Mouse (Mus musculus): ENCODE data around the gene Fbxo42.

The Fbxo42 gene

DNA sequence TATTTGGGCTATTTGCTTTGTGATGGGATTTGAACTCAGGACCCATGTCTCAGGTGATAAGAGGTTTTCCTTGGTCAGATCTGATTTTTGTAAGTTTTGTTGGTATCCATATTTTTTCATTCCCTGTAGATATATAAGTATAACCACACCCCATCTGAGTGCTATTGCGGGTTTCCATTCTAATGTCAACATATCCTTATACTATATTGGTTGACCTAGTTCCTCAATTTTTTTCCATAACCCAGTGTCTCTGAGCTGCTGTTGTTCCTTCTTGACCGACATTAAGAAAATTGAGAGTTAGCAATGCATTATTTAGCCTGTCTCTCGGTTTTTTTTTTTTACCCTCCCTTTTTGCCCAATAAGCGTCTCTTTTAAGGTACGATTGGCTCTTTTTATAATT lies 75.0 kb downstream of the Fbxo42 start:
- no peak for DNase-seq

DNA sequence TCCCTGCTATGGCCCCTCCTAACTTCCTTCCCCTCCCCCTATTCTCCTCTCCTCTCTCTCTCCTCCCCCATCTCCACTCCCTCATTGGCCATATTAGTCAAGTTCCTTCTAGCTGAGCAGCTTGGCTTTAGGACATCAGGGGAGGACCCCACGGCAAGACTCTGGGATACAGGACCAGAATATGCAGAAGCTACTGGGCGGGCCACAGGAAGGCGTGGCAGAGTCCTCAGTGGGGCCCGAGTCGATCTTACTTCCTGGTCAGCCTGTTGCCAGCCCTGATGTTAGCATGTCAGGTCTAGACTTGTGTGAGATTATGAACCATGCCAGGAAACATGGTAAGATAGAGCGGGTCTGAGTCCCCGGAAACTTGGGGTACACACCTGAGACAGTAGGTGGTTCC lies 81.0 kb downstream of the Fbxo42 start:
- DNase-seq, result no peak

GRCm38 (mm10) chr4:141233196-141233595 lies 85.5 kb downstream of the Fbxo42 start:
- DNase-seq, result no peak

GRCm38 (mm10) chr4:141235537-141236111 lies 87.9 kb downstream of the Fbxo42 start:
- no peak for DNase-seq

DNA sequence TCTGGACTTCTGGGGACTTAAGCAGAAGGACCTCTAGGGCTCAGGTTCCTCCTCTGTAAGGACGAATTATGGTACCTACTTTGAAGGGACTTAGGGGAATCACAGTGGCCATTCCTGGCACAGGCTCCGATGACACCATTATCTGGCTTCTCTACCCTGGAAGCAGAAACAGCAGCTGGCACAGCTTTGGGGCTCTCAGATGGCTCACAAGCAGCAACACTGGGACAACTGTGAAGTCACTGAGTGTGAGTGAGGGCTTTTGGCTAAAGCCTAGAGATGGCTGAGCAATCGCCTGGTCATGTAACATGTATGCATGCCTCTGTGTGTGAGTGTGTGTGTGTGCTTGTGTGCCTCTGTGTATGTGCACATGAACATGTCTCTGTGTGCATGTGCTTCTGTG lies 89.1 kb downstream of the Fbxo42 start:
- no peak for DNase-seq

- no peak for DNase-seq
Observed at GRCm38 (mm10) chr4:141238492-141239387, 91.0 kb downstream of the Fbxo42 start.

GRCm38 (mm10) chr4:141239388-141240125 lies 91.8 kb downstream of the Fbxo42 start, which contains the start of gene Arhgef19:
Gene Arhgef19 (plus strand): TSS chr4:141239499.
- peak; percentile 50 for DNase-seq

DNA sequence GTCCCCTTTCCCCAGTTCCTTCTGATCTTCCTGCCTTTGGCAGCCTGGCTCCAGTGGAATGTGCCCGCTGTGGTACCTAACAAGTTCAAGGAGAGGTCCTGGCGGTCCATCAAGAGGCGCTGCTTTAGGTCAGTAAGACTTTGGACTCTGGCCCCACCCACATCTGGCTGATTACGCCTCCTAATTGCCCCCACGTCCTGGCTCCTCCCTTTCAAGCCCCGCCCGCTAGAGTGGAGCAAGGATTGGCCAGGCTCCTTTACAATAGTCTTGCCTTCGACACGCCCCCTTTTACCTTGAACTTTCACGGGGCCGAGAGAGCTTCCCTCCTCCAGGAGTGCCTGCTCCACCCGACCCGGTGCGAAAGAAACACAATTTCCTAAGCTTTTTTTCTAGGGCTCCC lies 92.9 kb downstream of the Fbxo42 start:
- no peak for DNase-seq

DNA sequence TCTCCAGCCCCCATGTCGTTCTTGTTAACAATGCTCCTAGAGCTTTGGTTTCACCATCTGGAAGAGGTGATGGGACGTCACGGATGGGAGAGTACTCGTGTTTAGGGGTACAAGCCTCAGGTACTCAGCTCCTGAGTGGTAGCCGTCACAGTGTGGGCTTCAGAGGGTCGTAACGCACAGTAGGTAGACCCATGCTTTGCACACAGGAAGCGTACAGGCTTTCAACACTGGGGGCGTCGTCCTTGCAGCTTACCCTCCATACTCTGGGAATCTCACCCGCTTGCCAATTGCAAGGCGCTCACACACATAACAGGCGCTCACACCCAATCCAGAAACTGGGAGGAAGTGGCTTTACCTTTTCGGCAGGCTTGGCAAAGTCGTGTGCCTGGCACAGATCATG lies 94.1 kb downstream of the Fbxo42 start:
- DNase-seq, result no peak

DNA sequence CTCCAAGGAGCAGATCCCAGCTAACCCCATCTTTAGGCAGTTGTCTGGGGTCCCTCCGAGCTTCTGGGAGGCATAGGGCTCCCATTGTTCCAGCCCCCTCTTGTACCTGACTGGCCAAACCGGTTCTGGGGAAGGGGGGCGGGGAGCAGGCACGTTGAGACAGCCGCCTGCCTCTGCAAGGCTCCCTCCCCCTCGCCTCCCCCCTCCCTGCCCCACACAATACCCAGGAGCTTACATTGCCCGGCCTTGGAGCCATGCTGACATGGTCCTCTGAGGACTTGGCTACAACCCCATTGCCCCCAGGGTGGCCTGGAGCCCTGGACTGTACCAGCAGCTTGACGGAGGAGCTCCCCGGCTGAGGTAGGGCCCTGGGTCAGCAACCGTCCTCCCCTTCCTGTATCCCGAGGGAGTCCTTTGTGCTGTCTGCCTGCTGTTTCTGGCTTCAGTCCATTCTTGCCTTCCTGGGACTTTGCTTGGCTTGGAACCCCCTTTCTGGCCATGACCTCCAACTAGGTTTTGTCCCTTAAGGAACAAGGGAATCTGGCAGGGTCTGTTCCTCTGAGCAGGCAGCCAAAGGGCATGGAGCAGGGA lies 95.0 kb downstream of the Fbxo42 start:
- peak; percentile 40 for DNase-seq

- no peak for DNase-seq
Observed at GRCm38 (mm10) chr4:141243636-141244035, 95.9 kb downstream of the Fbxo42 start.

DNA sequence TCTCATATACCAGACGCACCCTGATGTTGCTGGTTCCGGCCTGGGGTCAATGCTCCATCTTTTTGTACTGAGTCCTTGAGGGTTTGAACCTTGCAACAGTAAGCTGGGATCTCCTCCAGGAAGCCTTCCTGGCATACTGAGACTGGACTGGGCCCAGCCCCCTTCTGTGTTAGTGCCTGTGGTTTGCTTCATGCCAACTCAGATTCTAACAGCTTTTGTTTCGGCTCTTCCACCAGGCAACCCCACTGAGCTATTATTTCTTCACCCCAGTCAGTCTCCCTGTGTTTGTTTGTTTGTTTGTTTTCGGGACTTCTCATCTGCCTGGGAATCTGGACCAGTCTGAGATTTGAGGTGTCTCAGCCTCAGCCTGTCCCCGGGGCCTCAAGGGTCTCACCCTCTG lies 96.7 kb downstream of the Fbxo42 start:
- DNase-seq, result no peak

DNA sequence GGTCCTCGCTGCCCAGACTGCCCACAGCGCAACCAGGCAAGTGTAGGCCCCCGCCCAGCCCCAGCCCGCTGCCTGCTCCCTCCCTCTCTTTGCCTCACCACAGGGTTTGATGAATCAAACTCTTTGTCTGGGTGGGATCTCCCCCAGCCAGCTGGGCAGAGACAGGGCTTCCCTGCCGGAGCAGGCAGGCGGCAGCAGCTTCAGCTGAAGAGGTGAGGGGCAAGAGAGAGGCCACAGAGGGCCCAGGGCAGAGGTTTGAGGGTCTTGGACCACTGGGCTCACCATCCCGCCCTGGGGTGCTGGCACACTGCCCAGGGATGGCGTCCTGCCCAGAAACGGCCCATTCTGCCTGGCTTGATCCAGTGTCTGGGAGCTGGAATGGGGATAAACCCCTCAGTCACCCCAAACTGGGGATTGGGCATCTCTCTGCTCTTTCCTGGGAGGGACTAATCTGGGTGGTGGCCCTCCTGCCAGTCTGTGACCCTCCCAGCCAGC lies 97.3 kb downstream of the Fbxo42 start:
- peak; percentile 52 for DNase-seq

DNA sequence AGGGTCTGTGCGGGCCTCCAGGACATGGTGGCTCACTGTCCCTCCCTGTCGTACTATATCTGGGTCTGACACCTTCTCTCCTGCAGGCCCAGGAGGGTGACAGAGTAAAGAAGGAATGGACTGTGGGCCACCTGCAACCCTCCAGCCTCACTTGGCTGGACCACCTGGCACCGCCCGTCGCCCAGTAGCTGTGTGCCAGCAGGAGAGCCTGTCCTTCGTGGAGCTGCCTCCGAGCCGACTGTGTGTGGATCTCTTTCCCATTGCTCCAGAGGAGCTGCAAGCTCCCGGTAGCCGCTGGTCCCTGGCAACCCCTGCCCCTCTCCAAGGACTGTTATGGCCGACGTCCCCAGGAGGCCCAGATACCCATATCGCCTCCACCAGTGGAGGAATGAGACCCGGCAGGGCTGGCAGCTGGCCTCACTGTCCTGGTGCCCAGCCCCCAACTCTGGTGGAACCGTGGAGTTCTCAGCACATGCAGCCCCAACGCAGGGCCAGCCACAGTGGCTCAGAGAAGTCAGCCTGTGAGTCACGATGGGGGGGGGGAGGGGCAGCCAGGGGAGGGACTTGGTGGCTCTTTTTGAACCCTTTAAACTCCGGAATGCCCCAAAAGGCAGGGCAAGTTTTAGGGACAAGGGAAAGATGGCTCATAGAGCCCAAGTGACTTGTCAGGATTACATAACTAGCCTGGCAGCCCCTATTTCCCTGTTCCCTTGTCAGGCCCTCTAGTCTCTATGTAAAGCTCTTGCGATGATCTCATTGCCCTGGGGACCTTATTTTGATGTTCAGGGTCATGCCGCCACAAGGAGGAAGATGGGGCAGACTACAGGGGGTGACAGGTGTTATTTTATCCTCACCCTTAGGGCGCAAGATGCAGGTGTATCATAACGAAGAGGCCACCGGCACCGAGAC lies 98.6 kb downstream of the Fbxo42 start:
- DNase-seq, result no peak

DNA sequence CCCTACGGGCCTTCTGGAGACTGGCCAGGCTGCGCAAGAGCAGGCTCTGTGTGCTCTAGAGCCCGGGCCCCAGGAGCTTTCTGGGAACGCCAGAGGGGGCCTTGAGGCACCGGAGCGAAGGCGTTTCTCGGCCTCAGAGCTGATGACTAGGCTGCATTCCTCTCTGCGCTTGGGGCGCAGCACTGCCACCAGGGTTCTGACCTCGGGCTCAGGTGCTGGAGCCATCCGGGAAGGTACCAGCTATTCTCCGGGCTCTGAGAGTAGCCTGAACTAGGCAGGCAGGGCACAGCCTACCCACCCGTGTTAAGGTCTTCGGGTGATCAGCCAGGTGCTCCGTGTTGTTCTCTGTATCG lies 99.3 kb downstream of the Fbxo42 start:
- DNase-seq, result no peak

DNA sequence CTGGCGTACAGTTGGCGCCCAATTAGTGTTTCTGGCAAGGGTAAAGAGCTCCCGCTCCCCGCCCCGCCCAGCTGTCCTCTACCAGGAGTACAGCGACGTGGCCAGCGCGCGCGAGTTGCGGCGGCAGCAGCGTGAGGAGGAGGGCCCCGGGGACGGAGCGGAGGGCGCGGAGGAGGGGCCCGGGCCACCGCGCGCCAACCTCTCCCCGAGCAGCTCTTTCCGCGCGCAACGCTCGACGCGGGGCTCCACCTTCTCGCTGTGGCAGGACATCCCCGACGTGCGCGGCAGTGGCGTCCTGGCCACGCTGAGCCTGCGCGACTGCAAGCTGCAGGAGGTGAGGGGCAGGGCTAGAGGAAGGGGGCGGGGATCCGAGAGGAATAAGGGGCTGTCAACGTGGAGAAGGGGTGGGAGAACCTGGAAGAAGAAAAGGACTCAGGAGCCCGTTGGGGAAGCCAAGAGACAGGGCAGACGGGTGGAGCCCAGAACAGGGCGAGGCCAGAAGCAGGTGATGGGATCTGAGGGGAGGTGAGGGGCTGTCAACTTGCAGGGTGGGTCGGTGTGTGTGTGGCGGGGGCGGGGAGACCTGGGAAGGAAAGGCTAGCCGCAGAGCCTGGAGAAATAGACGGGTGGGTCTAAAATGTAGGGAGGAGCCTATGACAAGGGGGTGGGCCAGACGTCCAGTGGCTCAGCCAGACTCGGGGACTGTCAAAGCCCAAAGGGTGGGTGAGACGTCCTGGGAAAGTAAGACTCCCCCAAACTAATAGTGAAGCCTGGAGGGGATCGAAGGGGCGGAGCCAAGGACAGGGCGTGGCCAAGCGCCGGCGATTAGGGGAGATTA lies 100.3 kb downstream of the Fbxo42 start:
- DNase-seq, result no peak

DNA sequence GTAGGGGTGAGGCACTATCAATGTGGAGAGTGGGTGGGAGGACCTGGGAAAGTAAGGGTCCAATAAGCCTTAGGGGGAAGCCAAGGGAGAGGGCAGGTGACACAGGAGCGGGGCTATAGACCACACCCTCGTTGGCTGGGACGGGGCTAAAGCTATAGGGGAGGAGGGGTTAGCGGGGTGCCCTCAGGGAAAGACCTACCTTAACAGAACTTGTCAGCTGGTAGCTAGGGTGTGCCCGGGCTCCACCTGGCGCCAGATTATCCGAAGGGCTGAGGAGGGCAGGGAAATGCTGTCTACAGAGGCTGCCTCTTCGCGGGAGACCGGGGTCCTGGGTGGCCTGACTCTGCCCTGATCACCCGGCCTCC lies 100.9 kb downstream of the Fbxo42 start:
- DNase-seq, result no peak

- no peak for DNase-seq
Observed at GRCm38 (mm10) chr4:141249383-141249782, 101.7 kb downstream of the Fbxo42 start.

GRCm38 (mm10) chr4:141251071-141251470 lies 103.4 kb downstream of the Fbxo42 start:
- no peak for DNase-seq

DNA sequence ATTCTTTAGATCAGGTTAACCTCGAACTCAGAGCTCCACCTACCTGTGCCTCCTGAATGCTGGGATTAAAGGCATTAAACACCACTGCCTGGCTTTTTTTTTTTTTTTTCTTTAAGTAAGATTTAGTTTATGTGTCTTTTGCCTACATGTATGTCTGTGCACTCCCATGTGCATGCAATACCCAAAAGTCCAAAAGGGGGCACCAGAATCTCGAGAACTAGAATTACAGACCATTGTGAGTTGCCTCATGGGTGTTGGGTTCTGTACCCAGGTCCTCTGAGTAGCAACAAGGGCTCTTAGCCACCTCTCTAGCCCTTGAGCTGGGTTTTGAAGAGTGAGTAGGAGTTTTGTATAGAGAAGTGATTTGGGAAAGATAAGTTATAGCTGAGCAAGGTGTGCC lies 104.9 kb downstream of the Fbxo42 start:
- no peak for DNase-seq
